Mouse (Mus musculus) forebrain, embryonic 15.5 days (tissue): Measurements from ENCODE around the gene Rtf2. TPM values are rescaled to one million over a fixed set of nuclear protein-coding genes. Genes with fewer than 3 reads are reported as not detected.

Experiments used
- ATAC-seq: fragments of 200-750 bp; cut with Nextera tagmentation; replicated peaks from 2 replicates; pipeline ENCODE4 v1.8.0; 2017; ENCODE audit warnings: mild to moderate bottlenecking, moderate TSS enrichment, moderate library complexity
- H3K27ac ChIP-seq: fragments of 300-500 bp; sonication (generic); replicated peaks from 2 replicates; pipeline ENCODE4 v1.5.1; 2015; ENCODE audit warnings: mild to moderate bottlenecking, inconsistent platforms
- H3K27me3 ChIP-seq: fragments of 300-500 bp; sonication (generic); 2 replicates; pipeline ENCODE4 v1.6.1; 2015; ENCODE audit warnings: inconsistent platforms
- H3K36me3 ChIP-seq: fragments of 300-500 bp; sonication (generic); 2 replicates; pipeline ENCODE4 v1.6.1; 2015; ENCODE audit warnings: mild to moderate bottlenecking, inconsistent platforms
- H3K4me1 ChIP-seq: fragments of 300-500 bp; sonication (generic); 2 replicates; pipeline ENCODE4 v1.6.1; 2015; ENCODE audit warnings: inconsistent platforms
- H3K4me2 ChIP-seq: fragments of 300-500 bp; sonication (generic); replicated peaks from 2 replicates; pipeline ENCODE4 v1.6.1; 2015; ENCODE audit warnings: mild to moderate bottlenecking, inconsistent platforms
- H3K4me3 ChIP-seq: fragments of 300-500 bp; sonication (generic); 2 replicates; pipeline ENCODE4 v1.5.1; 2015; ENCODE audit warnings: mild to moderate bottlenecking, inconsistent platforms
- H3K9ac ChIP-seq: fragments of 300-500 bp; sonication (generic); replicated peaks from 2 replicates; pipeline ENCODE4 v1.6.1; 2015; ENCODE audit warnings: mild to moderate bottlenecking, inconsistent platforms
- H3K9me3 ChIP-seq: fragments of 300-500 bp; sonication (generic); 2 replicates; pipeline ENCODE4 v1.6.1; 2016; ENCODE audit warnings: inconsistent platforms
- WGBS: fragments of 180-500 bp; shearing (Covaris S2); methylation state at CpG from one replicate; pipeline ENCODE4 v1.1.7; 2015; ENCODE audit warnings: mixed read lengths; 5-methylcytosine and 5-hydroxymethylcytosine counted together
- polyA plus RNA-seq: library from polyadenylated mRNA; unstranded; fragments of >200 nt; fragmentation: Nextera tagmentation; extraction: Ambion mirVana; gene quantifications from 2 replicates; pipeline ENCODE4 v1.2.1, GENCODE M21; 2015

Gene Rtf2
- 101 and 103 TPM in 2 replicates for polyA plus RNA-seq

- H3K4me2 ChIP-seq, result peak within 1 kb of the TSS; percentile 61
These were observed at the start of gene Rtf2 for GRCm38 (mm10) chr2:172439843-172440639. Gene Rtf2 (plus strand): TSS chr2:172440556.

GRCm38 (mm10) chr2:172392041-172392521, 48.3 kb upstream of the Rtf2 start:
- no peaks in the 10 kb centered on the region for H3K9me3 ChIP-seq
- no peaks in the 10 kb centered on the region for H3K36me3 ChIP-seq
- no peak for ATAC-seq
- WGBS, result 75% methylated on average over 10 of the region's 10 CpGs
- no peak overlapping the region for H3K9ac ChIP-seq
- no peaks in the 10 kb centered on the region for H3K27me3 ChIP-seq
- no peak overlapping the region for H3K27ac ChIP-seq
- no peak overlapping the region for H3K4me2 ChIP-seq
- H3K4me3 ChIP-seq, result no peak overlapping the region
- H3K4me1 ChIP-seq, result no peaks in the 10 kb centered on the region

More at GRCm38 (mm10) chr2:172439843-172440639, at the start of gene Rtf2:
- no peaks in the 10 kb centered on the region for H3K27me3 ChIP-seq
- peaks cover 20% of the 10 kb centered on the region for H3K4me1 ChIP-seq
- peak within 1 kb of the TSS; percentile 57 for H3K9ac ChIP-seq
- peak; percentile 96 for ATAC-seq
- WGBS, result 2% methylated on average over 35 of the region's 35 CpGs
- no peaks in the 10 kb centered on the region; the same call in 1 of the 2 replicates for H3K36me3 ChIP-seq
- H3K4me3 ChIP-seq, result peak within 1 kb of the TSS; percentile 60
- no peaks in the 10 kb centered on the region for H3K9me3 ChIP-seq
- peak within 1 kb of the TSS; percentile 49 for H3K27ac ChIP-seq

GRCm38 (mm10) chr2:172393391-172394051, 46.8 kb upstream of the Rtf2 start, which contains the start of gene Cass4:
Gene Cass4 (plus strand): TSS chr2:172393794.
- Histone ChIP-seq H3K9ac (no peak within 1 kb of the TSS), H3K27ac (no peak within 1 kb of the TSS), H3K4me2 (no peak within 1 kb of the TSS), H3K27me3 (no peaks in the 10 kb centered on the region), H3K36me3 (no peaks in the 10 kb centered on the region), H3K4me3 (no peak within 1 kb of the TSS), H3K4me1 (no peaks in the 10 kb centered on the region), H3K9me3 (no peaks in the 10 kb centered on the region)
- ATAC-seq, result no peak
- 41% methylated on average over 13 of the region's 13 CpGs for WGBS

DNA sequence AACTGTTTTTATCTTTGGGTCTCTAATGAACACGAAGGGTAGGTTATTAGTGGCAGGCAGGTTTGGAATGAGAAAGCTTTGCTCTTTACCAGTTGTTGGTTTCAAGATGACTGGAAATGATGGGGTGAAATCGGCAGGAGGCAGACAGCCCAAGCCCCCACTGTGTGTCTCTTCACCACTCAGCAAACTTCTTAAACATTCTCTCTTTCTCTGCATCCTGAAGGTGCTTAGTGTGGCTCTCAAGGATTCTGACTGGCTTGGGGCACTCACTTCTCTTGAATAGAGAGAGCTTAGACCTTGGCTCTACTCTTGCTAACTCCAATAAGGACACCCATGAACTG, 46.3 kb upstream of the Rtf2 start:
- no peak overlapping the region for H3K4me2 ChIP-seq
- no peaks in the 10 kb centered on the region for H3K27me3 ChIP-seq
- ATAC-seq, result no peak
- no peaks in the 10 kb centered on the region for H3K9me3 ChIP-seq
- H3K9ac ChIP-seq, result no peak overlapping the region
- H3K4me3 ChIP-seq, result no peak overlapping the region
- no peaks in the 10 kb centered on the region for H3K4me1 ChIP-seq
- H3K36me3 ChIP-seq, result no peaks in the 10 kb centered on the region
- 91% methylated on average over 2 of the region's 2 CpGs for WGBS
- H3K27ac ChIP-seq, result no peak overlapping the region

GRCm38 (mm10) chr2:172394671-172395070, 45.7 kb upstream of the Rtf2 start:
- no peak overlapping the region for H3K4me2 ChIP-seq
- no peak overlapping the region for H3K4me3 ChIP-seq
- ATAC-seq, result no peak
- WGBS, result 69% methylated on average over 4 of the region's 4 CpGs
- H3K27me3 ChIP-seq, result no peaks in the 10 kb centered on the region
- H3K9ac ChIP-seq, result no peak overlapping the region
- no peaks in the 10 kb centered on the region for H3K9me3 ChIP-seq
- no peaks in the 10 kb centered on the region for H3K36me3 ChIP-seq
- no peak overlapping the region for H3K27ac ChIP-seq
- no peaks in the 10 kb centered on the region for H3K4me1 ChIP-seq

- 42% methylated on average over 9 of the region's 9 CpGs for WGBS
- H3K27me3 ChIP-seq, result no peaks in the 10 kb centered on the region
- no peaks in the 10 kb centered on the region for H3K4me1 ChIP-seq
- no peak overlapping the region for H3K4me2 ChIP-seq
- H3K27ac ChIP-seq, result no peak overlapping the region
- no peak overlapping the region for H3K9ac ChIP-seq
- no peaks in the 10 kb centered on the region for H3K36me3 ChIP-seq
- H3K4me3 ChIP-seq, result no peak overlapping the region
- H3K9me3 ChIP-seq, result no peaks in the 10 kb centered on the region
- no peak for ATAC-seq
These were observed 44.4 kb upstream of the Rtf2 start for GRCm38 (mm10) chr2:172395961-172396360.

- 45% methylated on average over 9 of the region's 9 CpGs for WGBS
- Histone ChIP-seq H3K36me3 (no peaks in the 10 kb centered on the region), H3K27me3 (no peaks in the 10 kb centered on the region), H3K4me3 (no peak overlapping the region), H3K27ac (no peak overlapping the region), H3K4me2 (no peak overlapping the region), H3K9me3 (no peaks in the 10 kb centered on the region), H3K4me1 (no peaks in the 10 kb centered on the region), H3K9ac (no peak overlapping the region)
- no peak for ATAC-seq
These were observed 40.5 kb upstream of the Rtf2 start for GRCm38 (mm10) chr2:172399901-172400300.

GRCm38 (mm10) chr2:172401116-172401825, 39.1 kb upstream of the Rtf2 start:
- Histone ChIP-seq H3K36me3 (no peaks in the 10 kb centered on the region), H3K4me2 (no peak overlapping the region), H3K9me3 (no peaks in the 10 kb centered on the region), H3K9ac (no peak overlapping the region), H3K27ac (no peak overlapping the region), H3K4me3 (no peak overlapping the region), H3K4me1 (no peaks in the 10 kb centered on the region), H3K27me3 (no peaks in the 10 kb centered on the region)
- WGBS, result 78% methylated on average over 13 of the region's 13 CpGs
- no peak for ATAC-seq

DNA sequence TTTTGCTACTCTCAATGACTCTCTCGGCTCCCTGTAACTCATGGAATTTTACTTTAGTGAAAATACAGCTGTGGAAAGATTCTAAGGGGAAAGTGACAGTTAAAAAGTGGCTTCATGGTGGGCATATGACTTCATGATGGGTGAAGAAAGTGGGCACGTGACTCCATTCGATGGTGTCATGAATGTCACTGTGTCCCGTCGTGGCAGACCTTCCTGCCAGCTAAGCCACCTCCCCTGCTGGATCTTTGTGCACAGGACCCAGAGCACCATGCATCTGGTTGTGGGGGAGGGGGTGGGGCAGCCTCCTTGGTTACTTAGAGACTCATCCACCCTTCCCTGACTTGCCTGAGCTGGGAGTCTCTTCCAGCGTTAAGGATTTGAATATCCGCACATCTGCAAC, 36.1 kb upstream of the Rtf2 start:
- H3K36me3 ChIP-seq, result no peaks in the 10 kb centered on the region
- no peak overlapping the region for H3K27ac ChIP-seq
- no peaks in the 10 kb centered on the region for H3K4me1 ChIP-seq
- H3K27me3 ChIP-seq, result no peaks in the 10 kb centered on the region
- H3K4me2 ChIP-seq, result no peak overlapping the region
- no peak for ATAC-seq
- H3K4me3 ChIP-seq, result no peak overlapping the region
- WGBS, result 60% methylated on average over 7 of the region's 7 CpGs
- H3K9ac ChIP-seq, result no peak overlapping the region
- no peaks in the 10 kb centered on the region for H3K9me3 ChIP-seq

- WGBS, result 81% methylated on average over 3 of the region's 3 CpGs
- no peaks in the 10 kb centered on the region for H3K9me3 ChIP-seq
- no peaks in the 10 kb centered on the region for H3K4me1 ChIP-seq
- ATAC-seq, result no peak
- H3K27me3 ChIP-seq, result no peaks in the 10 kb centered on the region
- H3K4me2 ChIP-seq, result no peak overlapping the region
- H3K36me3 ChIP-seq, result no peaks in the 10 kb centered on the region
- H3K9ac ChIP-seq, result no peak overlapping the region
- H3K4me3 ChIP-seq, result no peak overlapping the region
- no peak overlapping the region for H3K27ac ChIP-seq
These were observed 35.3 kb upstream of the Rtf2 start for GRCm38 (mm10) chr2:172405011-172405410.

GRCm38 (mm10) chr2:172406173-172406572, 34.2 kb upstream of the Rtf2 start:
- Histone ChIP-seq H3K9me3 (no peaks in the 10 kb centered on the region), H3K27me3 (no peaks in the 10 kb centered on the region), H3K4me1 (no peaks in the 10 kb centered on the region), H3K4me2 (no peak overlapping the region), H3K36me3 (no peaks in the 10 kb centered on the region), H3K9ac (no peak overlapping the region), H3K27ac (no peak overlapping the region), H3K4me3 (no peak overlapping the region)
- WGBS, result 78% methylated on average over 4 of the region's 4 CpGs
- no peak for ATAC-seq

- Histone ChIP-seq H3K9me3 (no peaks in the 10 kb centered on the region), H3K27ac (no peak overlapping the region), H3K4me2 (no peak overlapping the region), H3K27me3 (no peaks in the 10 kb centered on the region), H3K4me3 (no peak overlapping the region), H3K36me3 (no peaks in the 10 kb centered on the region), H3K9ac (no peak overlapping the region), H3K4me1 (no peaks in the 10 kb centered on the region)
- ATAC-seq, result no peak
- WGBS, result 84% methylated on average over 2 of the region's 2 CpGs
These were observed 32.9 kb upstream of the Rtf2 start for GRCm38 (mm10) chr2:172407499-172407898.
